Mouse (Mus musculus) left cerebral cortex, postnatal 10 days (tissue): ENCODE results near the gene Pgap3. TPM values are rescaled to one million over a fixed set of nuclear protein-coding genes. Genes with fewer than 3 reads are reported as not detected.
A peak's percentile ranks its signal among the peaks of the same experiment; 100 is the strongest.

Experiments
- DNase-seq, 2 experiments: peaks; one replicate each; pipeline ENCODE4 v3.0.0; 2021 to 2022; ENCODE audit warnings: low spot score in 2 of 2, mixed read lengths in 1 of 2; ENCODE audit errors: extremely low spot score in 1 of 2
- intact Hi-C: fragments of 180-260 bp; cut with DNase I; formaldehyde crosslinking; loops from one replicate; pipeline ENCODE4 v1.15.1; 2025
- total RNA-seq, 2 experiments: library from RNA; stranded (reverse); gene quantifications; 2 replicates each; pipeline ENCODE4 v1.2.3; 2021

The Pgap3 gene
- total RNA-seq, 2 experiments from 2014 or later: 8.6 to 10.1 TPM

DNA sequence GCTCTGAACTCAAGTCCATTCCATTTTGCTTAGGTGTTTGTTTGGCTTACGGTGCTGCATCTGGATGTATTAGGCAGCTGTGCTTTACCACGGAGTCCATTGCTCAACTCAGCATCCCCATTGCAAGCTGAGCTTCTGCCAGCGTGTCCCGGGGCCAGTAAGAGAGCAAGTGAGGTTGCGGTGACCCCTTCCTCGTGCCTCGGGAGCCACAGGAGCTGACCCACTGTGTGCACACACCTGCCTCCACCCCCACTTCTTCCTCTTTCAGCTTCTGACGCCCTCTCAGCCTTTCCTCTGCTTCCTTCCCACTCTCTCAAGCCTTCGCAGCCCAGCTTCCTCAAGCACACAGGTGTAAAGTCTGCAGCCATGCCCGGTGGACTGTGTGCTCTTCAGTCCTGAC is 34.0 kb downstream of the Pgap3 start:
- no peak for DNase-seq

DNA sequence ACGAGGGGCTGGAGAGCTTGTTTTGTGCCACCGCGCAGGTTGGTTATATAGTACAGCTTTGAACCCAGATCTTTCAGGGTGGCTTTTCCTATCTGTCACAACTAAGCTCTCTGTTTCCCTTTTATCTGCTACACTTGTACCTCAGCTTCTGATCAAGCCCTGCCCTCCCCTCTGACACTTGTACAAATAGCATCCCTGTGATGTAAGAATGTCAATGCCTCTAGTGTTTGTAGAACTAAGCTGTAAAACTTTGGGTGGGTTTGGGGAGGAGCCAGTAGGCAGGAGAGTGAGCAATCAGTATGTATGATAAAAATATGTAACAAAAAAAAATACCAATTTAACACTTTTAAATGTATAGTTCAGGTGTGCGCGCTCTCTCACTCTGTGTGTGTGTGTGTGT is 35.9 kb downstream of the Pgap3 start:
- intact Hi-C loops: no loop called here
- no peak for DNase-seq

More for the DNA sequence above, 34.0 kb downstream of the Pgap3 start:
- intact Hi-C loops: no loop called here

DNA sequence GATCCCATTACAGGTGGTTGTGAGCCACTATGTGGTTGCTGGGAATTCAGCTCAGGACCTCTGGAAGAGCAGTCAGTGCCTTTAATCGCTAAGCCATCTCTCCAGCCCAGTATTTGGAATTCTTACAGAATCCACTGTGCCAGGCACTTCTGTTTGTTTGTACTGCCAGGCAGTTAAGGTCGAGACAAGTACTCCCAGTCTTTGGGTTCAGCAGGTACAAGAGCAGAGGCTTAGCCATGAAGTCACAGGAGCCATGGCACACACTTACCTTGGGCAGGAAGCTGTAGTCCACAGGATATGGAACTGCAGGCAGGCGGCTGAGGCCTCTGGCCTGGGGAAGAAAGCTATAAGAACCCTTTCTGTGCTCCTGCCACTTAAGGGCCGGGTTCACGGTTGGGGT is 36.5 kb downstream of the Pgap3 start:
- intact Hi-C loops: no loop called here
- no peak for DNase-seq

DNA sequence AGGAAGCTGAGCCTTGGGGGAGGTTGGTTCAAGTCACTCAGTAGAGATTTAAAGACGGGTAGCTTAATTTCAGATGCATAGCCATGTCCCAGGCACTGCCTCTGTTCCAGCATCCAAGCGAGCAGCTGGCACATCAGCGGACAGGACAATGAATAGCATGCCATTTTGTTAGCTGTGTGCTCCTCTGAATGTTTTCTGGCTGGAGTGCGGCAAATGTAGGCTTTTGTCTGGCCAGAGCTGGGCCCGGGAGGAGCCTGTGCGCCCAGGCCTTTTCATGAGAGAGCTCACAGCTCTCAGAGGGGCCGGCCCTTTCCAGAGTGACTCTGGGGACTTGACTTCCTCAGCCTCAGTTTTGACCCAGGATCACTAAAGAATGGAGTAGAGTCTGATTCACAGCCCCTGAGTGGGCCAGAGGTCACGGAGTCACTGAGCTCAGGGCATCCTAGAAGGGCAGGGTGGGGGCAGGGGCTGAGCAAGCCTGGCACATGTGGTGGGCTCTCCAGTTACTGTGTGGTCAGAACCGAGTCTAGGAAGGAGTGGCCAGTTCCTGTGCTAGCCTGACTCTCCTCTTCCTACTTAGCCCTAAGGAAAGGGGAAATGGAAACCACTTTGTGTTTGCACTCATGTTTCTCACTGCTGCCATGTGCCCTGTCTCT is 39.3 kb downstream of the Pgap3 start:
- intact Hi-C loops: no loop called here
- DNase-seq: no peak

DNA sequence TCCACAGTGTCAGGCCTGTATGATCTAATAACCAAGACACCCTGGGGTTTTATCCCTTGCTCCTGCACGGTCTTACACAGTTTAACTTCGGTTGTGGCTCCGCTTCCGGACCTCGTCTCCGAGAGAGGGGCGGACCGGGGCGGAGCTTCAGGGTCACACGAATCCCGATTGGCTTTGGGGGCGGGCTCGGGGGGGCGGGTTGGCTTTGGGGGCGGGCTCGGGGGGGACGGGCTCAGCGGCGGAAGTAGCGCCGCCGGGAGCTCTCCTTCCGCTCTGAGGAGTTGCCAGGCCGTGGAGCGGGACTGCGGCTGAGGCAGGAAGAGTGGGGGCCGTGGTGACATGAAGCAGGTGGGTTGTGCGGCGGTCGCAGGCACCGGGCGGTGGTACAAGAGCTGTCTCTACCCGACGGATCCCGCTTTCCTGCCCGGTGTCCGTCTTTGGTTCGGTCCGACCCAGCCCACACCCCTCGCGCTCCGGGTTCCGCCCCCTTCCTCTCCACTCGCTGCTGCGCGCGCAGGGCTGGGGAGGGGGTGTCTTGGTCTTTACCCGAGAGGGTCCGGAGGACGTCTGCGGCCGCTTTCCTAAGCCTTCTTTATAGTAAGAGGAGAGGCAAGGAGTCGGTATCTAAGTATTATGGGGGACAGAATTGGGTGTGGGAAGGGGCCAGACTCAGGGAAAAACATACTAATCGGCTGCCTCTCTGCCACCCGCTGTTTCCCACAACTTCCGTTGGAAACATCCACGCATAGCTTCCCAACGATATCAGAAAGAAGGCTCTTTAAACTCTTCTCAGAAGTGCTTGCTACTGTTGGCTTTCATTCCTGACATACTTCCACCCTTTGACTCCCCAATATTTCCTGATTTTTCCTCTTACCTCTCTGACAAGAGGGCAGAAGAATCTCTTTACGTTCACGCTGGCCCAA is 41.9 kb downstream of the Pgap3 start, which contains the start of gene Stard3:
TSS of gene Stard3 (plus strand) at position 208 of the 923 bp plus-strand sequence.
- peak; percentile 79 to 97 for DNase-seq
- intact Hi-C loops: no loop called here

DNA sequence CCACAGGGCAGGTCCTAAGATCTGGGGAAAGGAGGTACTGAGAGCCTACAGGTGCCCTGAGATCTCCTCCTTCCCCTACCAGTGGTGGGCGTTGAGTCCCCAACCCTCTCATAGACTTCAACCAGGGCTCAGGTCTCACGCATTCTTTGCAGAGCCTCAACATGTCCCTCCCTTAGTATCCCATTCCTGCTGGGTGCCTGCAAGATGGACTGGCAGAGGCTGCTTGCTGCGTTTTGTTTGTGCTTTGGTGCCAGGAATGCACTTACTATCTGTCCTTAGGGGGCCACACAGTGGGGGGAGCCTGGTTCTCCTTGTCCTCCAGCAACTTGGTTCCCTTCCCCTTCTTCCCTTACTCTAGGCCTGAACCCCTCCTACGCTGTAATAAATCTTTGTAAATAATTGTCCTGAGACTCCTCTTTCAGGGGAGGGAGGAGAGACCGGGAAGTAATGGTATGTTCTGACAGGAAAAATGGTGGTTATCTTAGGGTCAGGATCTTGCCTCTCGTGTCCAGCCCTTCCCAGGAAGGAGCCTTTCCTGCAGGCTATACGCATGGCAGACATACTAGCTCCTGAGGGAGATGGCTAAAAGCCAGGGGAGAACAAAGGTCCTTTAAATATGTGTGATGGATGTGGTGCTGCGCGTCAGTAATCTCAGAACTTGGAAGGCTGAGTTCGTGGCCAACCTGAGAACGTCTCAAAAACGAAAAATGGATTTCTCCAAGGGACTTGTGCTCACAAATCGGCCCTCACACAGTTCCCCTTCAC is 42.7 kb downstream of the Pgap3 start:
- intact Hi-C loops: no loop called here
- DNase-seq: no peak

DNA sequence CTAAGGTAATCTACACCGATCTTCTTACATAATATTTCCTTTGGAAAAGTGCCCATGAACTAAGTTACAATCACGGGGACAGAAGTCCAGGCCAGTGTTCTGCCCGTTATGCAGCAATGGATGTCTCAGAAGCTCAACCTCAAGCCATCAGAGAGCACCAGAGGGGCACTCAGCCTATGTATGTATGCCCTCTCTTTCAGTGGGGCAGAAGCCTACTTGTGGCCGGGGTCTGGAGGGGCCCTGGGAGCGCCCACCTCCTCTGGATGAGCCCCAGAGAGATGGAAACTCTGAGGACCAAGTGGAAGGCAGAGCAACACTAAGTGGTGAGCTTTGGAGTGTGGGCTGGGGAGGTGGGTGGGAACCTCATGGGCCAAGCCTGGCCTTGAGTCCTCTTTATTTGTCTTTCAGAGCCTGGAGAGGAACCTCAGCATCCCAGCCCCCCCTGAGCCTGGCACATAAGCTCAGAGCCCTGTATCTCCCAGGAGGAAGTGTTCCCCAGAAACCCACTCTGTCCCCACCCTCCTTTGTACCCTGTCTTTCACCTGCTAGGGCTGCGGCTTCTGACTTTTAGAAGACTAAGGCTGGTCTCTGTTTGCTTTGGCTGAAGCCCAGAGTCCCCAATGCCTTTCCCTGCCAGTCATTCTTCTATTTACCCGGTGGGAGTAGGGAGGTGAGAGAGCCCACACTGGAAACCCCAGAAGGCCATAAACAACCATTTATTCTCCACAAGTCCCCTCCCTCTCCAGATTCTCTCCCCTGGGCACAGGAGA is 43.5 kb downstream of the Pgap3 start:
- intact Hi-C loops: no loop called here
- no peak for DNase-seq

DNA sequence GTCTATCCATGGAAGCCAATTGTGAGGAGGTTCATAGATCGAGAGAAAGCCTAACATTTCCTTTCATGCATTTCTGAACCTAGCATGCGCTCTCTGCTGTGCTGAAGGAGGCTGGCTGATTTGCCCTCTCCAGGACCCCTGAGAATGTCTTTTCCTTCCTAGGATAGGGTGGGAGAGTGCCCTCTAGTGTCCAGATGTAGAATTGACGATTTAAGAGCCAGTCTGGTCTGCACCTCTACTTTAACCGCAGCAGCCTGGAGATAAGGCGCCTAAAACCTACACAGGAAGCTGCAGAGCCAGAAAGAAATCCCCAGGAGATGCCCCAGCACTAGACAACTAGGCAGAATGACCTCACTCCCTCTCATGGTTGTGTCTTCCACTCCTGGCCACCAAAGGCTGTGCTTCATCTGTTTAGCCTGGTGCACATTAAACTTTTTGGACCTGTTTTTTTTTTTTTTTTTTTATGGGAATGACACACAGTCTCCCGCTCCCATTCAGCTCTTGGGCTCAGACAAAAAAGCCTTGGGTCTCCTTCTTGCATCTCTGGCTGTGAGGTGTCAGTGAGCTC is 44.5 kb downstream of the Pgap3 start:
- no peak for DNase-seq

DNA sequence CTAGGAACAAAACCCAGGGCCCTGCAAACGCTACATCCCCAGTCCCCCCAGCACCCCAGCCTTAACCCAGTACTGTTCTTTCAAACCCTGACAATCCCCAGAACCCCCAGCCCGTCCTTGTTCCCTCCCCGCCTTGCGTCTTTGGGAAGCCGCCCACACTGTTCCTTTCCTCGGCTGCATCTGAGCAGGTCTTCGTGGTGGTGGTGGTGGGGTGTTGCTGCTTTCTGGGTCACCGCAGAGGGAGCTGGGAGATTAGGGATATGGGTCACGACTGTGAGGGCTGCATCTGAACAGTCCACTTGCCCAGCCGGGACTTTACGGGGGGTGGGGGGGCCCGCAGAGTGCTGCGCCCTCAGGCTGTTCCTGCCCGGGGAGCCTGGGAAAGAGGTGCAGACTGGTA is 45.8 kb downstream of the Pgap3 start:
- intact Hi-C loops: no loop called here
- DNase-seq: no peak

More for the DNA sequence above, 44.5 kb downstream of the Pgap3 start:
- intact Hi-C loops: no loop called here

DNA sequence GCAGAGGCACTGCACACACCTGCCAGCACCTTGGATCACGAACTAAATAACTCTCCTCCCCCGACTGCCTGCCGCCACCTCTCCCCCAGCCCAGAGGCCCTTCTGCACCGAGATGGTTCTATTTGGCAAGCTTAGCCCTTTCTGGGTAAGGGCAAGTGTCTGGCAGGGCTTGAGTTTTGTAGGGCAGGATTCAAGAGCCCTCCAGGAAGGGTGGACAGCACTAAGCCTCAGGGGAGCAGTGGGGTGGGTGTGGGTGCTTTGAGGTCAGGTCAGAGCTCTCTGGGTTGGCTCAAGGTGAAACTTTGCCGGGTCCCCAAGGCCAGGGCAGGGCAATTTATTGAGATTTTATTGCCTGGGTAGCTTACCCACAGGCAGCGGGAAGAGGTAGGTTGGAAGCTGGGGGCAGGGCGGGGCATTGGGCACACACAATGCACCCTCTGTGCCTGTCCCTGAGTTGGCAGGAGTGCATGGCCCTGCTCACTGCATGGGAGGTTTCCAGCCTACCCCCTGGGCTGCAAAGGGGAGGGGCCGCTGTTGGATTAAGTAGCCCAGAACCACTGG is 46.6 kb downstream of the Pgap3 start:
- no peak for DNase-seq
- intact Hi-C loops: no loop called here

DNA sequence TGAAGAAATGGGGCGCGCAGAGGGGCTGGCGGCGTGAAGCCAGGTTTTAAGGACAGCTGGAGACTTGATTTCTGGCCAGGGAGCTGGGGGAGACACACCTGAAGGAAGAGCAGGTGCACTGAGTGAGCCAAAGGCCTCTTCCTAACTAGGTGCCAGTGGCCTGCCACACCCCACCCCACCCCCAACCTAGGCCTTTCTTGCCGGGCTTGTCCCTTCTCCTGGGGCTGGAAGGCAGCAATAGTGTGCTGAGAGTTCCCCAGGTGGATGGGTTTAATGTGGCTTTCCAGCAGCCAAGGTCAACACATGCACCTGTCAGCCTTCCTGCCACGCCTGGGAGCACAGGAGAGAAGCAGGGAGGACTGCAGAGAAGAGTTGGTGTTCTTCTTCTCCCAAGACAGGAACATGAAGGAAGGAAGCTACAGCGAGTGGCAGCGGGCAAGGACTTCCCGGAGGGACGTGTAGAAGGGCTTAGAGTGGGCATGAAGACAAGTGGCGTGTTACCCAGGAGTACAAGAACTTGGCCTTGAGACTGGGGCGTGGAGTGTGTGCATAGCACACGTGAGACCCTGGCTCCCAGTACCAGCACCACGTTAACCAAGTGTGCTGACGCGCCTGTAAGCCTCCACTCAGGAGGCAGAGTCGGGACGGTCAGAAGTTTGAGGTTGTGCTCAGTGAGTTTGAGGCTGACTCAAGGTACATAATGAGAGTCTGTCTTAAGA is 47.9 kb downstream of the Pgap3 start:
- DNase-seq: no peak
- intact Hi-C loops: no loop called here

DNA sequence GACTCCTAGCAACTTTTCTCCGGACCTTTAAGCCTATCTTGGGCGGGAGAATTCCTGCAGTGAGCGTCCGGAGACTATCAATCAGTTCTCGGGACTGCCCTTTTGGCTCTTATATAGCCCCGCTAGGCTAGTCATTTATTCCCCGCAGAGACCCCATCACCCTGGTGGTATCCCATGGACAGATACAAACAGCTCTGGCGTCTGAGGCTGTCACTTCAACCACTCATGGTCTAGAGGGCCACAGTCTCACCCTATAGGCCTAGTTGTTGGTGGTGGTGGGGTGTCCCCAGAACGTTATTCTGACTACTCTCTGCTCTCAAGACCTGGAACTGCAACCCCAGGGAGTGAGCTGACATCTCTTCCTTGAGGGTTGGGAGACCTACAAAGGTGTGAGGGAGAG is 51.0 kb downstream of the Pgap3 start:
- DNase-seq: no peak
- intact Hi-C loops: loop anchor here (5.0 kb wide), 1 partner anchor 88 kb away; the partner anchor contains the start of gene Mien1

DNA sequence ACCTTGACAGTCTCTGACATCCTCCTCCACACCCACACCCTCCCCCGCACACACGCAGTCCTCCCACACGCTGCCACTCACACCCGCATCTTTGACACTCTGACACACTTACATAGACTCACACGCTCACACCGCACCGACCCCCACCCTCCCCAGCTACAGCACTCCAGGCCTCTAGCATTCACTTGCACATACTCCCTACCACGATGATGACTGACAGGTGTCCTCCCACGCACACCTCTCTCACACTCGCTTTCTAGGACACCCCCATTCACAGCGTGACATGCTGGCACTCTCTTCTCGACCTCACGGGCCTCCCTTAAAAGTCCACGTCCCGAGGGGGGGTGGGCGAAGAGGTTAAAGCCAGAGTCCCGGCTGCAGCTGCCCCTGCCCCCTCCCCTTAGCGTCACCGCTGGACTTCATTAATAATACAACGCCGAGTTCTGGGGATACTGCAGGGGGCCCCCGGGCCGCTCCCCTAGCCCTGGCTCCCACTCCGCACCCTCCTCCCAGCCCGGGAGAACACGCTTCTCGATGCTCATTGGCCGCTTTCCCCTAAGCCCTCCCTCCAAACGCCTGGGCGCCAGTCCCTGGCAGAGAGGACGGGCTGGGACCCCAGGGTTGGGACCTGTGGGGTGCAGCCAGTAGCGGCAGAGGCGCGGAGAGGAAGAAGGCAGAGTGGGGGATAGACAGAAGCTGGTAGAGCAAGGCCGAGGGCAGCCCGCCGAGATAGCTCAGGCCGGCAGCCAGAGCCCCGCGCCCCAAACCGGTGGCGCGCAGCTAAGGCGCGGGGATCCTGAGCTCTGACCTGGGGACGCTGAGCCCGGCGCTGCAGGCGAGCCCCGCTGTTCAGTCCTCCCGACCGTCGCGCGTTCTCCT is 52.0 kb downstream of the Pgap3 start, which contains the start of gene Ppp1r1b:
TSS of gene Ppp1r1b (plus strand) at position 322 of the 879 bp plus-strand sequence.
- DNase-seq: peak; percentile 72 to 83
- intact Hi-C loops: loop anchor here (5.0 kb wide), 1 partner anchor 89 kb away; the partner anchor contains the start of gene Mien1

DNA sequence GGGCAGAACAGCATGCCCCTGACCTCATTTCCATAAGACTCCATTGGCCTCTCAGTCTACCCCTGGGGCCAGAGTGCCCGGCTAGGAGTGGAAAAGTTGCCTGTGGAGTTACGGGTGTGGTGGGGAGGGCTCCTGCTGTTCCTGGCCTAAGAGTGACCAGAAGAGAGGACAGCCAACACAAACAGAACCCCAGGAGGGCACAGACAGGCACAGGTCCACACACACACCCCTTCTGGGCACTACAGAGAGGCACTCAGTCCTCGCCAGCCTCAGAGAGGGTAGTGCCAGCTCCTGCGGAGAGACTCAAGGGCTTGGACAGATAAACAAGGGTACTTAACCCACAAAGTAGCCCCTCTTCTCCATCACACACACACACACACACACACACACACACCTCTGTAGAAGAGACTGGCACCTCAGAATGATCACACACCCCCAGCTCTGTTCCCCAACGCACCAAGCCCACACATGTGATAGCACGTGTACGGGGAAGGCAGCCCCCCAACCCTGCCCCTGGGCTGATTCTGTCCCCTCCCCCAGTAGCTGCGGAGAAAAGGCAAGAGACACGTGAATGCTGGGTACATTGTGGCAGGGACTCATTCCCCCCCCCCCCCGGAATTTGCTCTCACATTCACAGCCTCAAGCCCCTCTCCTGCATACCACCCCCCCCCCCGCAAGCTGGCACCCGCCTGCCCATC is 52.8 kb downstream of the Pgap3 start:
- intact Hi-C loops: loop anchor here (5.0 kb wide), 1 partner anchor 90 kb away; the partner anchor contains the start of gene Mien1
- no peak for DNase-seq

DNA sequence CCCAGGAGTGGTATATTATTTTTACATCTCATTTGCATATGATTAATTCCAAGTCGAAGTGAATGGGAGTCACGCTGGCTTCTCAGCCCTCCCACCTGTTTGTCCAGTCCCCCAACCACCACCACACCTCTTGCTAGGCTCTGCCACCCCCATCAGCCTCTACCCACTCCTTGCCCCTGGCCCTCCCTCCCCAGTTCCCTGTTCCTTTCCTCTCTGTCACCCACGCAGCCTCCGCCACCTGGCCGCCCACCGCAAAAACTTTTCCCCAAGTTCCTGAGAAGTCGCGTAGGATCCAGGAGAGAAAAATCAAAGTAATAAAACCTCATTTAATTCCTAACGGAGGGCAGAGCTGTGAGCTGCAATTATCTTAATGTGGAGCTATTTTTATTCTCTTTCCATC is 54.1 kb downstream of the Pgap3 start:
- no peak for DNase-seq
- intact Hi-C loops: loop anchor here (5.0 kb wide), 1 partner anchor 91 kb away; the partner anchor contains the start of gene Mien1
